Mouse (Mus musculus) T-helper 2 cell (primary cell): ENCODE data around the gene Olfr770.
"Not testable (repeated sequence)": the region's sequence is repeated elsewhere in the genome, so short reads cannot be mapped to it uniquely, and the experiment has no call there.

Experiments used
- in situ Hi-C: fragments of 300-600 bp; cut with MboI, MseI; formaldehyde crosslinking; loops from one replicate; pipeline ENCODE4 v1.15.1; 2025; ENCODE audit warnings: high pct_unique_total_duplicates

The Olfr770 gene

GRCm38 (mm10) chr10:129138898-129139297 lies at the start of gene Olfr770:
Gene Olfr770 (minus strand): TSS chr10:129138998.
- in situ Hi-C loops, result no loop called here

DNA sequence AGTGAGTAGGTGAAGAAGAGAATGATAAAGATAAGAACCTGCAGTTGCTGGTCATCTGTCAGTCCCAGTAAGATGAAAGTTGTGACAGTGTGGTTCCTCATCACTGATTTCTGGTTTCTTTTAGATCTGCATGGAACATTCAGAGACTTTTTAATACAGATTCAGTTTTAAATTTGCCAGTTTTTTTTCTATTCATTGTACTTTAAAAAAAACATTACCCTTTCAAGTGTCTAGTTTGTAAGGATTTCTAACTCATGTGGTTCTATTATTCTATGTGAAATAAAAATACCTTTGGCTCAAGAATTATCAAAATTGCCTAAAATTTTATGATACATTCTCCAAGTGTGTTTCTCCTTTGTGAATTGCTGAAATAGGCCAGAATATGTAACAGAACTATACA lies 48.5 kb upstream of the Olfr770 start, which contains the start of gene Olfr773:
Olfr773 (minus strand) TSS at position 101 of the 400 bp plus-strand sequence.
- in situ Hi-C loops, result not testable (repeated sequence)

DNA sequence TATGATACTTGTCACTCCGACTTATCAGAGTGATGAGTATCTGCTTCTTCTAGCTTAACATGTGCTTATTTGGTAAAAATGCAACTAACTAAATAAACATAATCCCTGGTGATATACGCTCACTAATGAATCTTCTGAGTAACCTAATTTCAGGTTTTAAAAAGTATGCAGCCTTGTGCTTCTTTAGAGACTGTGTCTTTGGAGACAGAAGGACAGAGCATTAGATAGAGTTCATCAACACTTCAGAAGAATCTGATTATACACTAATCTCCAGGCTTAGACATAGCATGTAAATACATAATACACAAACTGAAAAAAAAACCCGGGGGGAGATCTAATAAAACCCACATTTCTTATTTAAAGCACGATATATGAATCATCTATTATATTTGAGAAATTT lies 39.0 kb upstream of the Olfr770 start, which contains the start of gene Olfr772:
Olfr772 (minus strand) TSS at position 101 of the 400 bp plus-strand sequence.
- in situ Hi-C loops, result not testable (repeated sequence)

GRCm38 (mm10) chr10:129164651-129165050 lies 25.9 kb upstream of the Olfr770 start, which contains the start of gene Olfr771:
Gene Olfr771 (minus strand): TSS chr10:129164751.
- in situ Hi-C loops, result loop anchor here (10.0 kb wide), 1 partner anchor 430 kb away; no protein-coding TSS in a partner anchor

GRCm38 (mm10) chr10:129117761-129118160 lies 21.0 kb downstream of the Olfr770 start, which contains the start of gene Olfr769:
Gene Olfr769 (minus strand): TSS chr10:129117861.
- in situ Hi-C loops, result loop anchor here (10.0 kb wide), 1 partner anchor 323 kb away; the partner anchor contains the start of gene Mmp19

DNA sequence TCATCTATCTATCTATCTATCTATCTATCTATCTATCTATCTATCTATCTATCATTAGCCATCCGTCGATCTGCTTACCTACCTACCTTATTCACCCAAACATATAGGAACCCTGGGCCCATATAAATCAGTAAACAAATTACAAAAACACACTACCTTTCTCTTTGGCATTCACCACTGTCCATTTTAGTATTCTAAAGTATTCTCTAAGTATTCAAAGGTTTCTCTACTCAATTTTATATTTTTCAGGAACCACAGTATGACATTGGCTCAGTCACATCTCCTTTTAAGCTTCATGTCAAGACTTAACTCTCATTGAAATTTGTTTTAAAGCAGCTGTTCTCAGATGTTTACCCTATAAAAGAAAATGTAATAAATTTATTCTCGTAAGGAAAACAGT lies 23.7 kb downstream of the Olfr770 start:
- in situ Hi-C loops, result loop anchor here (10.0 kb wide), 1 partner anchor 320 kb away; the partner anchor contains the start of gene Mmp19

- in situ Hi-C loops, result no loop called here
Observed at GRCm38 (mm10) chr10:129101231-129101630, 37.6 kb downstream of the Olfr770 start.

DNA sequence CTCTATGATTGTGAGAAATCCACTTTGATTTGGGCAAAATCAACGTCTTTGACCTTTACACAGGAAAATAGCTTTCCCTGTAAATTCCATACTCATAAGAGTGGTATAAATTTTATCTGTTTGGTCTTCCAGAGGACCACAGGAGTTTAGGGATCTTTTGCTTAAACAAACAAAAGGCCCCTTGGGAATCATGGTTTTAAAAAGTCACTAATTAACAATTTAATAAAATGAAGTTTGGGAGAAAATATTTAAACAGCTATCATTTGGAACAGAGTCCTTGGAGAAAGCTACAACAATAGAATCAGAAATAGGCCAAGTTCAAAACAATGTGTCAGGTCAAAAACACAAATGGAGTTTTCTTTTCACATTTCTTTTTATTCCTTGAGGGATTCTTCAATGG lies 39.5 kb downstream of the Olfr770 start, which contains the start of gene Olfr768:
Olfr768 (minus strand) TSS at position 101 of the 400 bp plus-strand sequence.
- in situ Hi-C loops, result no loop called here

GRCm38 (mm10) chr10:129082810-129083209 lies 56.0 kb downstream of the Olfr770 start, which contains the start of gene Olfr767:
Gene Olfr767 (minus strand): TSS chr10:129082910.
- in situ Hi-C loops, result not testable (repeated sequence)
